Mouse (Mus musculus) urinary bladder, postnatal 4 days (tissue): ENCODE measurements around the gene Gm6882.
"Not testable (repeated sequence)": the region's sequence is repeated elsewhere in the genome, so short reads cannot be mapped to it uniquely, and the experiment has no call there.

Experiments used
- DNase-seq, 2 experiments: peaks; one replicate each; pipeline ENCODE4 v3.0.0; 2021 to 2022; ENCODE audit warnings: low spot score in 2 of 2

Gm6882 gene

DNA sequence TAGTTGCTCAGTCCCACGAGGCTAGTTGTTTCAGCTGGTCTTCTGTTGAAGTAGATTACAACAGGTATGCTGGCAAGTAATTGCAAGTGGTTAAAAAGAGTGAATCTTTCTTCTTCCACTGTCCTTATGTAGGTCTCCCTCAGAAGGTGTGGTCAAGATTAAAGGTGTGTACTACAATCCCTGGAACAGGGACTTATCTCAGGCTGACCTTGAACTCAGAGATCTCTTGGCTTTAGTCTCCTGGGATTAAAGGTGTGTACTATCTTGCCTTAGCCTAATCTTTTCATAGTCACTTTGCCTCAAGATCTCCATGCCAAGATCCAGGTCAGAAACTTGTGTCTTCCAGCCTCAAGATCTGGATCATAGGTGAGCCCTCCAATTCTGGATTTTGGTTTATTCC, at the start of gene Gm6882:
Gene Gm6882 (minus strand): TSS at position 101 of the 400 bp plus-strand sequence.
- not testable (repeated sequence) for DNase-seq
